Mouse (Mus musculus) kidney, adult 2 months (tissue): ENCODE data around the gene Pgls.

Experiments used
- CTCF ChIP-seq: fragments of 200-500 bp; conservative IDR thresholded peaks from 2 replicates; pipeline ENCODE4 v1.5.1; 2011; ENCODE audit warnings: low read depth, mild to moderate bottlenecking, control low read depth, low read length, moderate library complexity, mixed read lengths; ENCODE audit not compliant: insufficient read depth, insufficient read length
- POLR2A ChIP-seq: fragments of 200-500 bp; IDR thresholded peaks from one replicate; pipeline ENCODE4 v1.6.1; 2011; ENCODE audit warnings: low read depth, low read length, control low read depth

- TF ChIP-seq CTCF (no peak), POLR2A (no peak)
Observed at GRCm38 (mm10) chr8:71568387-71568937, 23.5 kb upstream of the Pgls start, which contains the start of gene Slc27a1.
